Mouse (Mus musculus) limb, embryonic 10.5 days (tissue): ENCODE results near the gene 5530400C23Rik. TPM values are rescaled to one million over a fixed set of nuclear protein-coding genes. Genes with fewer than 3 reads are reported as not detected.
"Not testable (repeated sequence)": the region's sequence is repeated elsewhere in the genome, so short reads cannot be mapped to it uniquely, and the experiment has no call there.

Source experiments
- DNase-seq: peaks from one replicate; pipeline ENCODE4 v3.0.0-alpha.2; 2017; ENCODE audit warnings: low spot score
- H3K27ac ChIP-seq: fragments of 300-500 bp; sonication (generic); 2 replicates; pipeline ENCODE4 v1.5.1; 2016; ENCODE audit warnings: mild to moderate bottlenecking
- H3K27me3 ChIP-seq: fragments of 300-500 bp; sonication (generic); 2 replicates; pipeline ENCODE4 v1.6.1; 2016; ENCODE audit warnings: low read depth, mild to moderate bottlenecking; ENCODE audit not compliant: poor library complexity, severe bottlenecking
- H3K36me3 ChIP-seq: fragments of 300-500 bp; sonication (generic); 2 replicates; pipeline ENCODE4 v1.6.1; 2016; ENCODE audit warnings: mild to moderate bottlenecking, moderate library complexity
- H3K4me1 ChIP-seq: fragments of 300-500 bp; sonication (generic); 2 replicates; pipeline ENCODE4 v1.6.1; 2016
- H3K4me3 ChIP-seq: fragments of 300-500 bp; sonication (generic); 2 replicates; pipeline ENCODE4 v1.5.1; 2016; ENCODE audit warnings: mild to moderate bottlenecking, moderate library complexity
- H3K9me3 ChIP-seq: fragments of 300-500 bp; sonication (generic); replicated peaks from 2 replicates; pipeline ENCODE4 v1.6.1; 2016; ENCODE audit warnings: mild to moderate bottlenecking
- WGBS: fragments of 180-500 bp; shearing (Covaris S2); methylation state at CpG from one replicate; pipeline ENCODE4 v1.1.7; 2016; 5-methylcytosine and 5-hydroxymethylcytosine counted together
- polyA plus RNA-seq: library from polyadenylated mRNA; unstranded; fragments of >200 nt; fragmentation: Nextera tagmentation; extraction: Ambion mirVana; gene quantifications from 2 replicates; pipeline ENCODE4 v1.2.1, GENCODE M21; 2016

Gene 5530400C23Rik
- polyA plus RNA-seq, result not detected in 2 replicates

DNA sequence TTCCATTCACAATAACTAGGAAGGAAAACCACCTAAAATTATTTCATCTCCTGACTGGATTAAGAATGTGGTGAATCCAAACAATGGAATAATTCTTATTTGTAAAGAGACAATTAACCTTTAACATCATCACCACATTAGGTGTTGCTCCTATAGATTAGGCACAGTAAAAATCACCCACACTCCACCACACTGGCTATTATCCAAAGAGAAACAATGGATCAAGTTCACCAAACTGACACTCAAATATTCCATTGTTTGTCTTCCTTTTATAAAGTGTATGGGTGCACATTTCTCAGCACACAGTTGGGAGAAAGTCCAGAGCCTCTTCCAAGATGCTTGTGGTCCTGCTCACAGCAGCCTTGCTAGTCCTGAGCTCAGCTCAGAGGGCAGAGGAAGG, at the start of gene 5530400C23Rik:
Gene 5530400C23Rik, plus strand, starts transcription at position 301 of the 400 bp plus-strand sequence.
- H3K27ac ChIP-seq, H3K9me3 ChIP-seq, H3K36me3 ChIP-seq, H3K27me3 ChIP-seq, H3K4me3 ChIP-seq, DNase-seq, H3K4me1 ChIP-seq: not testable (repeated sequence)

DNA sequence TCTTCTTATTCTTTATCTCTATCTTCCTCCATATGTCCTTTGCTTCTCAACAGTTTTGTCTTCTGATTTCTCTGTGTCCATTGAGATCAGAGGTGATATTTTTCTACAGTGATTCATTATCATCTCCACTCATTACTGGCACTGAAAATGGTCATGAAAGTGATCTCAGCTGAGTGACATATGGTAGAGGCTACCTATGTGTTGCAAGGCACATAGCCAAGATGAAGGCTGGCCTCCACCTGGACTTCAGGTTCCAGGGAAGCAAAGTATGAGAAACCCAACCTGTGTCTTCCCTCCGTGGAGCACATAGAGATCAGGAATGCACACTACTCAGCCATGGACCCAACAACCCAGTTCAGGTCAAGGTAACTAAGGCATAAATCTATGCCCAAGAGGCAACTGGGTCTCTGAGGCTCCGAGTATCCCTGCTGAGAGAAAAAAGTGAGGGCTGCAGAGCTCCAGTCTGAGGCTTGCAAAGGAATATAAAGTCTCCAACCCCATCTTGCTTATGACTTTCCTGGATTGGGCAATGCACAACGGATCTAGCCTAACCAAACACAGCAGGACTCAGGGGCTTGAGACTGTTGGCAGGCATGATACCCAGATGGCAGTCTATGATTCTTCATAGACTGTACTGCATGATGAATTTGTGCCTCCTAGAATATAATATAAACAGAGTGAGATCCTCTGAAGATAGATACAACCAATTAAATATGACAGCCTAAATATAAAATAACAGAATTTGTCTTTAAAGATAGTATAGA, 14.1 kb downstream of the 5530400C23Rik start:
- no peak overlapping the region for H3K27ac ChIP-seq
- 80% methylated on average over 3 of the region's 3 CpGs for WGBS

DNA sequence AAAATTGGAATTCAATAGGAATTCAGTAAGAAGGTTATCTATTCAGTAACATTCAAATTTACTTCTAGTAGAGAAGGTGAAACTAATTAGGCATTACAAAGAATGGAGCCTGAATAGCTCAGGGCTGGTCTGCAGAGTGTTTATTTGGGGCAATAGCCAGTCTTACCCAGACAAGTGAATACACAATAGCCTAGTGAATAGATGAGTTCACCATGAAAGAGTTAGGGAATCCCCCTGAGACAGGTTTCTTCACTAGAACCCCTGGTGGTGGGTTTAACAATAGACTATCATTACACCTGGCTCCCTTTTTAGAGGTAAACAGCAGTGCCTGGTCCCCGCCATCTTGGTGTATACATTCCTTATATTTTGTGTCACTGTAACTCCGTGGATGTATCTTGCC, 21.9 kb downstream of the 5530400C23Rik start:
- not testable (repeated sequence) for DNase-seq, H3K9me3 ChIP-seq, H3K27ac ChIP-seq, H3K27me3 ChIP-seq, H3K4me3 ChIP-seq, H3K36me3 ChIP-seq, H3K4me1 ChIP-seq
- 100% methylated on average over 2 of the region's 2 CpGs for WGBS

More for the DNA sequence above, 14.1 kb downstream of the 5530400C23Rik start:
- Histone ChIP-seq H3K36me3 (no peaks in the 10 kb centered on the region), H3K9me3 (no peaks in the 10 kb centered on the region), H3K4me3 (no peak overlapping the region), H3K27me3 (no peaks in the 10 kb centered on the region), H3K4me1 (no peaks in the 10 kb centered on the region)
- no peak for DNase-seq

DNA sequence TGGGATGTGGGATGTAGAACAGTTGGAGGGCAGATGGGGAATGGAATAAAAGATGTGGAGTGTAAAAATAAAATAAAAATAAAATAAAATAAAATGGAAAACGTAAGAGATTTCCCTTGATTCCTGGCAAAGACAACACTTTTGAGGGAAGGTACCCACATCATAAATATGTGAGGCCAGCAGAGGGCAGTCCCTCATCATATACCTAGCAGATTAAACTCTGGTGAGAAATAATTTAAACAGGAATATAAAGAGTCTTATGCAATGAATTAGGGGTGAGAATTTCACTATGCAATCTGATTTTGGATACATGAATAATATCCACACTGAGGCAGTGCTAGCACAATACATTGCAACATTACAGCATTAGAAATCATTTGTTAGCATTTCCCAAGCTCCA, 46.5 kb downstream of the 5530400C23Rik start:
- Histone ChIP-seq H3K27ac (no peak overlapping the region), H3K9me3 (no peaks in the 10 kb centered on the region), H3K4me3 (no peak overlapping the region), H3K27me3 (no peaks in the 10 kb centered on the region), H3K4me1 (no peaks in the 10 kb centered on the region), H3K36me3 (no peaks in the 10 kb centered on the region)
- no peak for DNase-seq
- WGBS, result 79% methylated on average over 1 of the region's 1 CpGs

DNA sequence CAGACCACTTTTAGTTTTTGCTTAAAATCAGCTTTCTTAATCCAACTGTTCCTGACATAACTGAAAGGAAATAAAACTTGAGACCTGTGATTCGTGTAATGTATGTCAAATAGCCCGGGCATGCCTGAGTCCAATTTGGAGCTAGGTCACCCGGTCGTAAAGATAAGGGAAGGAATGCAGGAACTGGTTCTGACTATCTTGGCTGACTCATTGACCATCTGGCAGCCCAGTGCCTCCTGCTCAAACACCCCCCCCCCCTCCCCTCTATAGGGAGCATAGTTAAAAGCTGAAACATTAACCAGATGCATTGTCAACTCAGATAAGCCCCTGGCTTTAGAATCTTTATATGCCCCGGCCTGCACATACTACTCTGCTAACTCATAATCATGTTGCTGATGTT, 49.7 kb downstream of the 5530400C23Rik start:
- not testable (repeated sequence) for H3K9me3 ChIP-seq, H3K27me3 ChIP-seq, H3K4me1 ChIP-seq, H3K36me3 ChIP-seq, H3K4me3 ChIP-seq, H3K27ac ChIP-seq, DNase-seq
- WGBS, result 46% methylated on average over 5 of the region's 5 CpGs

Other genes with a start within 250 kb of the 5530400C23Rik start
- gene Tas2r140, start 236.4 kb upstream of the 5530400C23Rik start, polyA plus RNA-seq, result not detected in 2 replicates
- 51.7 and 64.5 TPM in 2 replicates for gene Smim10l1, start 187.3 kb upstream of the 5530400C23Rik start, polyA plus RNA-seq